Mouse (Mus musculus): ENCODE data around the gene Cd8b1.

The Cd8b1 gene

DNA sequence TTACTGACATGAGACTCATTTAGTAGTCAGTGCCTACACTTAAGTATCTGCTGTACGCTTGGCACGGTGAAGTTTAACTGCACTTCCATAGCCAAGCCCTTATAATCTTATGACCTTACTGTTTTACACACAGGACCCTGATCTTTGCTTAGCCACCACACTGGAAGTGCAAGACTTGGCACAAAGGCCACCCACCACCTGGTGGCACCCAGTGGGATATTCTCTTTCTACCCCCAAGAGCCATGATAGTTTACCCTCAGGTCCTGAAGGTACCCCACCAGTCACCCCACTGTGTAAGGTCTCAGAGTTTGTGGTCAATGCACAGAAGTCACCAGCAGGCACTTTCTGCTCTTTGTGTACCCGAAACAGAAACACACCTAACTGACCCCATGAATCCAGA is 28.6 kb downstream of the Cd8b1 start:
- DNase-seq (ENCODE audit: low read depth, low spot score) = no peak

DNA sequence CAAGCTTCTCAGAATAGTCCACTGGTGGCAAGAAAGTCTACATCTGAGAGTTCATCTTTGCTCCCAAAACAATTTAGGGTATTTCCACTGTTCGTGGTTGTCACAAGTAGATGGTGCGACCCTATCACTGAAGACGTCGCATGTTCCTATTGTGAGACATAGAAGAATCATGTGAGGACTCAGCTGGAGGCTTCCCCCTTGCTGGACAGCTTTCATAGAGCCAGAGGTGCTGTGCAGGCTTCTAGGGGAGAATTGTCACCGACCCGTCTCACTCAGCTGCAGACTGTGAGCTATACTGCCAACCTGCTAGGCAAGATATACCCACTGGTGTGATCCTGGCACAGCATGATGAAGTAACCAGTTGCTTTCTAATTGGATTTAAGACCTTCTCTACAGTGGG is 29.6 kb downstream of the Cd8b1 start:
- DNase-seq (ENCODE audit: low read depth, low spot score) = no peak

DNA sequence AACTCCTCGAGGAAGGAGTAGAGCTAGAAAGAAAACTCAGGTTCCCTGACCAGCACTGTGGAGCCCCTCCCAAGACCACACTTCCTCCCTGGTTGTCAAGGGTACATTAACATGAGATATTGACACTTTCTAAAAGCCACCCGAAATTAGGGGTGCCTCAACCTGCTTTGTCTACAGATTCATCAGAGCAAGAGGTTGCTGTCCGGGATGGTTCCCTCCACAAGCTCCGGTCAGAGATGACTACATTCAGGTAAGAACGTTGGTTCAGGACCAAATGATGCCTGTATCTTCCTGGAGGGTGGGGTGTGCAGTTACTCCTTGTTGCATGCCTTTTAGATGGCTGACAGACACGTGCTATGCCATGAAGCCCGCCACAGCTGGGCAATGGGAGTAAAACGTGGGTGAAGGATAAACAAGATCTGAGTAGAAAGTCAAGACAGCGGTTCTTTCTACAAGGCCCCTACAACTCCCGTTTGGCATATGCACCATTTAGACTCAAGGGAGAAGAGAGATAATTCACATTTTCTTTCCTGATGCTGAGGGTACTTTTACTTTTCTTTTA is 30.4 kb downstream of the Cd8b1 start:
- no peak for DNase-seq (ENCODE audit: low read depth, low spot score)

DNA sequence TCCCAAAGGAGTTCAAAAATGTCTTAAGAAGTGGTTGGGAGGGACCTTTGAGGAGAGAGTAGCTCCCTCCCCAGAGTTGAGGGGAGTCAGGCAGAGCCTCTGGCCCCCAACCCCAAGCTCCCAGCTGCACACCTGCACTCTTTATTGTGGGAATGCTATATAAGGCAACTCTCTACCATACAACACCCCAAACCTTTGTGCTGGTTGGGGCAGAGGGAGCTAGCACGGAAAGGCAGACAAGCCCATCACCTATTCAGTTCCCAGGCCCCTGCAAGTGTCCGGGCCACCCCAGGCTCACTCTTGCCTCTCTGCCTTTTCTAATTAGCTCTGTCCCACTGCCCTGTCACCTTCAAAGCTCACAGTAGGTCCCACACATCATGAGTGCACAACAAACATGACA is 31.1 kb downstream of the Cd8b1 start:
- no peak for DNase-seq (ENCODE audit: low read depth, low spot score)

DNA sequence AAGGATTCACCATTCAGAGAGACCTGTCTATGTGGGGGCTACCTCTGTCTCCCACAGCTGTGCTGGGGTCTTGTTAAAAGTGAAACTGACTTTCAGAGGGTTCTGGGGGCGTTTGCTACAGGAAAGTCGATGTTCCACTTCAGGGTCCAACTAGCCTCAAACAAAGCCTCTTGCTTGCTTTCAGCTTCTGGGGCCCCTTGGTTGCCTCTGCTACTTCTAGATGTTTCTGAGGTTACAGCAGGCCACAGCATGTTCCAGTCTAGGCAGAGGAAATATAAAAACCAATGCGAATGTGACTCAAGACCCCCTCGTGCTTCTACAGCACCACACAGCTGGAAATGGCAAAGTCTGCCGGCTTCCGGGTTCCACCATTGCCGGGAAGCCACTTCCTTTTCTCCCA is 34.9 kb downstream of the Cd8b1 start:
- DNase-seq (ENCODE audit: low read depth, low spot score) = no peak

DNA sequence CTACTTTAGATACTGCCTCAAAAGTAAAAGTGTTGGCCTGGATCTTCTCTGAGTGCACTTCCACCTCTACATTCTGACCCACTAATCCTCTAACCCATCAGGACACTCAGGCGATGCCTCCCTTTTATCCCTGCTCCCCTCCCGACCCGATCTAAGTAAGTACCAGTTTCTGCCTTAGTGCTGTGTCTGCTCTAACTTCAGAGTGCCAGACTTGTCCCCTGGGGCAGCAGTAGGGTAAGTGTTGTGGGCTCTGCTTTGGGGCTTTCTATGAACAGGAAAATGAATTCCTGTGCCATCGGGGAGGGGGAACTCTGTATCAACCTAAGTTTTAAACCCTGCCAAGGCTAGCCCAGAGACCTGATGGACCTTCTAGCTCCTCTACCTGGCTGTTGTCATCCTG is 37.6 kb downstream of the Cd8b1 start:
- DNase-seq (ENCODE audit: low read depth, low spot score) = no peak

DNA sequence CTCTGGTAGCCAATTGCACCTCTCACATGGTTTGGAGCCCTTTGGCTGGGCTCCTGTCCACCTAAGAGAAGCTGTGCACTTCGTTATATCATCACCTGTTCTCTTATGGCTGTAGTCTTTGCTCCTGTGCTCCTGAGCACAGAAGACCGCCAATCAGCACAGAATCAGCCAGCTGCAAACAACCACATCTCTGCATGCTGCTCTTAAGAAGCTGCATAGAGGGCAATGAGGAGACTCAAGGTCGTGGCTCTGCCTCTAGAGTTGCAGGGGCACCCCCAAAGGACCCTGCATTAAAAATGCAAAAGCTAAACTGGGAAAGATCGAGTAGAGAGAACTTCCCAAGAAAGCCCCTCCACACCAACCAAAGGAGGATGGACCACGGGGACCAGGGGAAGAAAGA is 38.2 kb downstream of the Cd8b1 start:
- DNase-seq (ENCODE audit: low read depth, low spot score) = no peak

DNA sequence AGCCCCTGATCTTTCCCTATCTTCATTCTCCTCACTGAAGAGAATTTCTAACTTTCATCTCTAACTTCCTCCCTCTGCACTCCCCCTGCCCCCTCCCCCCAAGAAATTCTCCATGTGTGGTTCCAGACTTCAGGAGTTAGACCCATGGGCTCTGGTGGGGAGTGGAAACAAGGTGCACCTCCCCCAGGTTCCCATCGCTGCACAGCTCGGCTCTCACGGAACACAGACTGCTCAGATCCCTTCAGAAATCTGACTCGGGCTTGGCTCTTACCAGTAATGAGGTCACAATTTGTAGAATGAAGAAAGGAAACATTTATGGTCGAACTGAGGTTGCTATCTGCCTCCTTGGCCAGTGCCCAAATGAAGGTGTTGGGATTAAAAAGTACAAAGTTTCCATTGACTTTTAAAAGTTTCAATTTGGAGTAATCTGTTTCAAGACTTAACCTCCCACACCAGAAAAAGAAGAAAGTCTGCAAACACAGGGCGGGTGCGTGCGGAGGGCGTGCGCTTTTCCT is 38.6 kb downstream of the Cd8b1 start:
- DNase-seq (ENCODE audit: low read depth, low spot score) = no peak

DNA sequence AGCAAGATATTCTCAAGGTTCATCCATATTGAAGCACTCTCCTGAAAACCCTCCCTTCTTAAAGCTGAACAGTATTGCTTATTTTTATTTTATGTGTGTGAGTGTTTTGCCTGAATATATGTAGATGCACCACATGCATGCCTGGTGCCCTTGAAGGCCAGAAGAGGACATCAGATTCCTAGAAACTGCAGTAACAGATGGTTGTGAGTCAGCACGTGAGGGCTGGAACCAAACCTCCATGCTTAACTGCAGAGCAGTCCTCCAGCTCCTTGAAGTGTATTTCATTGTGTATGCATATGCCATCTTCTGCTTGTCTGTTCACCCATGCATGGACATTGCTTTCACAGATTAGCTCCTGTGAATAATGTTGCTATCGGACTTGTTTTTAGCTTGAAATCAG is 41.4 kb downstream of the Cd8b1 start:
- no peak for DNase-seq (ENCODE audit: low read depth, low spot score)

DNA sequence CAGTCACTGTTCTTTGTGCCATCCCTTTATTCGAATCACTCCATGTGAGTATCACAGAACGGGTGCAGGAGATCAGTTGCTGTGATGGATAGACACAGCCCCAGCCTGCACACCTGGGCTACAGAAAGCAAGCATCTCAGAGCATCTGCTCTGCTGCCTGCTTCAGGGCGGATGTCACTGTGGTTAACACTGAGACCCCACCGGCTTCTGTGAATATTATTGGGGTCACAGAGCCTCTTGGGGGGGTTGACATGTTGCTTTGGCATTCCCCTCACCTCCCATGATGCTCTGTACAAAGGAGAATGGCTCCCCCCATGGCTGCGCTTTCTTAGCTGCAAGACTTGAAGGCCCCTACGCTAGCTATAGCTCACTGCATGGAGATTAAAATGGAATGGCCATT is 46.8 kb downstream of the Cd8b1 start:
- DNase-seq (ENCODE audit: low read depth, low spot score) = no peak

DNA sequence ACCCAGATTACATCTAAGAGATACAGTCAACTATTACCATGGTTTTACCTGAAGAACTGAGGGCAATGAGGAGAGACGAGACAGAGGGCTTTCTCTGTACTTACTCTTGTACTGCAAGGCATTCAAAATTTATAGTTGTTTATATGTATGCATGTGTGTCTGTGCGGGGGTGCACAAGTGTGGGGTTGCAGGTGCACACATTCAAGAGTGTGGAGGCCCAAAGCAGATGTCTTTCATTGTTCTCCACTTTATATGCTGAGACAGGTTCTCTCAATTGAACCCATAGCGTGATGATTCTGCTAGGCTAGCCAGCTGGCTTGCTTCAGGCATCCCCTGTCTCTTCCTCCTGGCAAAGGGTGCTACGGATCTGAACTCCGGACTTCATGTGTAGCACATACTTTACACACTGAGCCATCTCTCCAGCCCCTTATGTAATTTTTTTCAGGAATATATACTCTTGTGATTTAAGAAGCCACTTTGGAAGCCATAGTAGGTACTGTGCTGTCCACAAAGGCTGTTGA is 48.6 kb downstream of the Cd8b1 start:
- DNase-seq (ENCODE audit: low read depth, low spot score) = no peak

DNA sequence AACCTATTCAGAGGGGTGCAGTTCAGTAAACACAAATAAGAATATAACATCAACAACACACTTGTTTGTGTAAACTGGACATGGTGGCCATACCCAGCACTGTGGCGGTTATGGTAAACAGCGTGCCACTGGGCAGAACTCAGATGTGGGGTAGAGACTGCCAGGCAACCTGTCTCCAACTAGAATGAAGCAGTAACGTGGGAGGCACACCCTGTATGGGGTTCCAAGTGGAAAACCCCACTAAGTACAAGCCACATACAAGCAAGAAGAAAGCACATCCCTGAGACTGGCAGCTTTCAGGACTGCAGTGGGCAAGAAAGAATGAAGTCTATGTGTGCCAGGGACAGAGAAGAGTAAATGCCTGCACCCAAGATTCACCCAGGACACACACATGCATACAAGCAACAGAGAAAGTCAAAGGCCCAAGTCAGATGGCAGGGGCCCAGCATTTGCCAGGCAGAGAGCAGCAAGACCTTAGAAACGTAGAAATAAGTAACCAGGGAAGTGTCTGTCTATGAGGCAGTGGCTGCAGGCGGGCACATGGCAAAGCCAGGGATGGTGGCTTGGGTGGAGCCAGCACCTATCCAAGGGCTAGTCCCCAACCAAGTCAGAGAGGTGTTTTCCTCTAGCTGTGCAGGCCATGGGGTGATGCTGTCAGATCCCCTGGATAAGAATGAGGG is 49.6 kb downstream of the Cd8b1 start:
- DNase-seq (ENCODE audit: low read depth, low spot score) = no peak

DNA sequence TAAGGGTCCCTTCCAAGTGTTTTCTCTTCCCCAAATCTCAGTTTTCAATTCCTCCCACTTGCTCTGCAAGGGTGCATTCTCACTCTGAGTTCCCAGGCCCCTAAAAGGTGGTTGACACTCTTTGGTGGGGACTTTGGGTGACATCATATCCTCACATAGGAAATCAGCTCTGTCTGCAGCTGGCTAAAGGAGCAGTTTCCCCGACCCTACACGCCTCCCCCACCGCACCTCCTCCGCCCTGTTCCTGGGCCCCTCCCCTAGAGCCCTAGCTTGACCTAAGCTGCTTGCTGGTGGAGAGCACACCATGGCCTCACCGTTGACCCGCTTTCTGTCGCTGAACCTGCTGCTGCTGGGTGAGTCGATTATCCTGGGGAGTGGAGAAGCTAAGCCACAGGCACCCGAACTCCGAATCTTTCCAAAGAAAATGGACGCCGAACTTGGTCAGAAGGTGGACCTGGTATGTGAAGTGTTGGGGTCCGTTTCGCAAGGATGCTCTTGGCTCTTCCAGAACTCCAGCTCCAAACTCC is 50.7 kb downstream of the Cd8b1 start, which contains the start of gene Cd8a:
TSS of gene Cd8a (plus strand) at position 179 of the 527 bp plus-strand sequence.
- no peak for DNase-seq (ENCODE audit: low read depth, low spot score)

DNA sequence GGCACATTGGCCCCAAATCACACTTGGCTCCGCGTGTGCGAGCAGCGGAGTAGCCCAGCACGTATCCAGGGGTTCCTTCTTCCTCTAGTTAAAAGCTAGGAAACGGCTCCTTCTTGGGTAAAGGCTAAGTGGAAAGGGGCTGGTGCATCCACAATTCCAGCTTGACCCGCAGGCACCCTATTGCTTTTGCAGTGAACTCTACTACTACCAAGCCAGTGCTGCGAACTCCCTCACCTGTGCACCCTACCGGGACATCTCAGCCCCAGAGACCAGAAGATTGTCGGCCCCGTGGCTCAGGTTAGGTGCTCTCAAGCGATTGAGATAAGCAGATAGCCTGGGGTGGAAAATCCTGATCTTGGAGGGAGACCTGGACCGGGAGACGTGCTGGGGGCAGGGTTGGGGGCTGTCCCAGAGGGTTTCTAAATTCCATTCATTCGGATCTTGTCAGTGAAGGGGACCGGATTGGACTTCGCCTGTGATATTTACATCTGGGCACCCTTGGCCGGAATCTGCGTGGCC is 51.8 kb downstream of the Cd8b1 start:
- DNase-seq (ENCODE audit: low read depth, low spot score) = no peak

DNA sequence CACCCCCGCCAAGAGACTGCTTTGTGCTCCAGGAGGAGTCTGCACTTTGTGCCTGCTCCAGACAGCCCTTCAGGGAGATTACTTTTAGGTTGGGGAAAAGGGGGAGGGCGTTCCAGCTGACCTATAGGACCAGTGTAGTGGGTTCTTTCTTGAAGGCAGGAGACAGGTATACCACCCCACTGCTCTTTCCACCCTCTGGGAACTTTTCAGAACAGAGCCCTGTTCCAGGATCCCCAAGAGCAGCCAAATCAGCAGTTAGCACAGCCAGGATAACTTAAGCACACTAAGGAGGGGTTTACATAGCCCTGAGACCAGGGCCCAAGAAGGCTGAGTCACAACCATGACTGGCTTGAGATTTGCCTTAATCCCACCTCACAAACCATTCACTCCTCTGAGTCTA is 52.3 kb downstream of the Cd8b1 start:
- no peak for DNase-seq (ENCODE audit: low read depth, low spot score)

DNA sequence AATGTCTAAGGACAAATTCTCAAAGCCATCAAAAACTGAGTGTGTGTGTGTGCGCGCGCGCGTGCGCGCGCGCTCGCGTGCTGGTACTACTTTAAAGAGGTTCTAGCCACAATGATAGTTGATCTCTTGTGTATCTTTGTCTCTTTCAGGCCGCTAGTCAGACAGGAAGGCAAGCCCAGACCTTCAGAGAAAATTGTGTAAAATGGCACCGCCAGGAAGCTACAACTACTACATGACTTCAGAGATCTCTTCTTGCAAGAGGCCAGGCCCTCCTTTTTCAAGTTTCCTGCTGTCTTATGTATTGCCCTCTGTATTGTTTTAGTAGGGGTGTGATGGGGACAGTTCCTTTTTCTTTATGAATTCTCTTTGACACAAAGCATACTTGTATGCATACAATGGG is 54.1 kb downstream of the Cd8b1 start:
- DNase-seq (ENCODE audit: low read depth, low spot score) = no peak

DNA sequence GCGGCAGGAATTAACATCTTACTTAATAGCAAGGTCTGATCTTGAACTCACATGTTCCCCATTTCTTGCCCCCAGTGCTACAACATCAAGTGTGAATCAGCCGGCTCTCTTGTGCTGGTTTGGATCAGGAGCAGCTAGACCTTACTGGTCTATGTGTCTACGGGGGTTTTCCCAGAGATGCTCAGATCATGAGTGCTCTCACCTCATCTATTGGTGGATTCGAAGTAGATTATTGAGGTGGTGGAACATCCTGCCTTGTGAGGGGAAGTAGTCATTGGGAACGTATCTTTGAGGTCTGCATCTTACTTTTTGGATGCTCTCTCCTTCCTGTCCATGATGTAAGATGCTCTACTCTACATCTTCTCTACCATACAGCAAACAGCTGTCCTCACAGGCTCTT is 59.1 kb downstream of the Cd8b1 start:
- DNase-seq (ENCODE audit: low read depth, low spot score) = no peak

Measured in c-Kit-negative CD71-positive TER-119-positive erythroid progenitor cells, embryonic 14.5 days (primary cell).